Mouse (Mus musculus): ENCODE measurements around the gene Prkra. TPM values are rescaled to one million over a fixed set of nuclear protein-coding genes. Genes with fewer than 3 reads are reported as not detected.

The Prkra gene
- total RNA-seq (2015; ENCODE audit: low replicate concordance), result 2.2 and 6.3 TPM in 2 replicates
- 1.7 TPM in 2 replicates for total RNA-seq (2017; ENCODE audit: low replicate concordance)

DNA sequence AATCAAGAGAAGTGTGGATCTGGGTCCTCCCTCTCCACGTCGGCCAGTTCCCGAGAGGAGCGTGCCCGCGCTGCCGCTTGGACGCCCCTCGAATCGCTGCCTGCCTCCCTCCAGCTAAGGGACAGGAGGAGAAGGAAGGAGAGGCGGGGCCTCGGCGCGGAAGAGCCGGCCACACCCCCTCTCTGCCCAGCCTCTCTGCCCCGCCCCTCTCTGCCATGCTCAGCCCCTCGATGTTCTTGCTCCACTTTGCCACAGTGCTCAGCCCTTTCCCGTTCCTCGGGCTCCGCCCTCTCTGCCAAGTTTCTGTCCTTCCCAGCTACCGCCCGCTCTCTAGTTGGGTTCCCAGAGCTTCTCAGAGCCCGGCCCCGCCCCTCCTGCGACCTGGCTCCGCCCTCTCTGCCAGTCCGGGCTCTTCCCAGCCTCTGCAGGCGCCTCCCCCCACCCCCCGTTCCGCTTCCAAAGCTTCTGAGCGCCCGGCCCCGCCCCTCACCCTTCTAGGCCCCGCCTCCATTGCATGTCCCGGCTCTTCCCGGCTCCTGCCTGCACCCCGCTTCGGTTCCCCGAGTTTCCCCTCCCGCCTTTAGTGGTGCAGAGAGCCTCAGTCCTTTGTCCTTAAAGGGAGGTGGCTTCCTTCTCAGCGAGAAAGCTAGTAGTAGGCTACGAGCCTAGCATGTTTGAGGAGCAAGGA, at the start of gene Prkra, which contains the start of gene Pjvk:
Prkra (minus strand) TSS at position 133 of the 688 bp plus-strand sequence.
Pjvk (plus strand) TSS at position 594 of the 688 bp plus-strand sequence.
- ATAC-seq (replicated peaks; ENCODE audit: low FRiP score, poor library complexity, severe bottlenecking), result peak; percentile 96

- no peak for ATAC-seq (replicated peaks; ENCODE audit: low FRiP score, poor library complexity, severe bottlenecking)
Measured at GRCm38 (mm10) chr2:76695290-76695689, 47.5 kb upstream of the Prkra start.

DNA sequence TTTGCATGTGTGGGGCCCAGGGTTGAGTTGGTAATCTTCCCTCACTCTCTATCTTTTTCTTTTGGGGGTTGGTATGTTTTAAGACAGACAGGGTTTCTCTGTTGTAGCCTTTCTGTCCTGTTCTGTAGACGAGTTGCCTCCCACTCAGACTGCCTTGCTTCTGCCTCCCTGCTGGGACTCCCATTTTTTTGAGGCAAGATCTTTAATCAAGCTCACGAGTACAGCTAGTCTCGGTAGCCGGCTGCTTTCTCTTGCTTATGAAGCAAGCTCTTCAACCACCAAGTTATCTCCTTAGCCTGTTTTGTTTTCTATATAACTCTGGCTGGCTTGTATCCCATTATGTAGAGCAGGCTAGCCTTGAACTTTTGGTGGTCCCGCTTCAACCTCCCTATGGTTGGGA, 46.0 kb upstream of the Prkra start:
- ATAC-seq (replicated peaks; ENCODE audit: low FRiP score, poor library complexity, severe bottlenecking), result no peak

GRCm38 (mm10) chr2:76690436-76691204, 42.8 kb upstream of the Prkra start:
- ATAC-seq (replicated peaks; ENCODE audit: low FRiP score, poor library complexity, severe bottlenecking), result no peak

GRCm38 (mm10) chr2:76688162-76688561, 40.3 kb upstream of the Prkra start:
- no peak for ATAC-seq (replicated peaks; ENCODE audit: low FRiP score, poor library complexity, severe bottlenecking)

GRCm38 (mm10) chr2:76687608-76688007, 39.8 kb upstream of the Prkra start:
- no peak for ATAC-seq (replicated peaks; ENCODE audit: low FRiP score, poor library complexity, severe bottlenecking)

DNA sequence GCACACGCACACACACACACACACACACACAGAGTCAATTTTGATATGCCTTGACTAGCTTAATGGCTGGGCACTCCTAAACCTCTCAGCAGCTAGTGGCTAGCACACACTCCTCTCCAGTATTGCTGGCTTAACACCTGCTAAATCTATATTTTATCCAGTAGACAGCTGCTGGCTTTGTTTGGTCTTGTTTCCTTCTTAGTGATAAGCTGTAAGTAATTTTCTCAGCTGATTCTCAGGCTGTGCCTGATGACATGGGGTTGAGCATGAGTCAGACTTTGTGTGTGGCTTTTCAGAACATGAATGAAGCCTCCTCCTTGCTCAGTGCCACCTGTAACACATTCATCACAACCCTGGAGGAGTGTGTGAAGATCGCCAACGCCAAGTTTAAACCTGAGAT, 39.2 kb upstream of the Prkra start:
- no peak for ATAC-seq (replicated peaks; ENCODE audit: low FRiP score, poor library complexity, severe bottlenecking)

- no peak for ATAC-seq (replicated peaks; ENCODE audit: low FRiP score, poor library complexity, severe bottlenecking)
Measured at GRCm38 (mm10) chr2:76682301-76682700, 34.5 kb upstream of the Prkra start.

DNA sequence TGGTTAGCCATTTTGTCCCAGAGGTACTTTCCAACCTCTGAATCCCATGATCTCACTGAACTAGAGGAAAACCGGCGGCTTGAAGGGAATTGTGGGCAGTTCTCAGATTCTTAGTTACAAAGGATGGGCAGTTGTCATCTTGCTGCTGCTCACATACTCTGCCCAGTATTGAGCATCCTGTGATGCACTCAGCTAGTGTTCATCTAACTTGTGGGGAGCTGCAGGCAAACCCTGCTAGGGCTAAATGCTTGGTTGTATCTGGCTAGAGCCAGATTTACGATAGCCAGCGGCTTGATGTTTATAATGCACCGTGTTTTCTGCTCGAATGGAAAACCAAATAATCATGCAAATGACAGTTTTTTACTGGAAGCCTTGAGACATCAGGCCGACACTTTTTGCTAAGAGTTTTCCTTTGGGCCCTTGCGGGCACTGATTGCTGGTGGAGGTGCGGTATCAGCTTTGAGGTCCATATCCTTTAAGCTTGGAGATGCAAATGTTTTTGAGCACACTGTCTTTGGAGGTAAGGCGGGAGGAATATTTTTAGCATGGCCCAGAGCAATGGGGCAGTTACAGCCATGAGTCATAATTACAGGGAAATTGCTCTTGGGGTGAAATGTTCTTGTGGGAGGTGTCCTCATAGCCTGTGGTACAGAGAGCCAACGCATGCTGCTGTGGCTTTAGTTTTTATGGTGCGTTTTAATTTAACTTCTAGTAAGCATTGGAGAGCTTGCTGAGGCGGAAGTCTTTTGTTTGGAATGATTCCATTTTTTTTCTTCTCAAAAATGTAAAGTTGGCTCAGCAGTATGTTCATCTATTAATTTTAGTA, 28.8 kb upstream of the Prkra start:
- ATAC-seq (replicated peaks; ENCODE audit: low FRiP score, poor library complexity, severe bottlenecking), result no peak

DNA sequence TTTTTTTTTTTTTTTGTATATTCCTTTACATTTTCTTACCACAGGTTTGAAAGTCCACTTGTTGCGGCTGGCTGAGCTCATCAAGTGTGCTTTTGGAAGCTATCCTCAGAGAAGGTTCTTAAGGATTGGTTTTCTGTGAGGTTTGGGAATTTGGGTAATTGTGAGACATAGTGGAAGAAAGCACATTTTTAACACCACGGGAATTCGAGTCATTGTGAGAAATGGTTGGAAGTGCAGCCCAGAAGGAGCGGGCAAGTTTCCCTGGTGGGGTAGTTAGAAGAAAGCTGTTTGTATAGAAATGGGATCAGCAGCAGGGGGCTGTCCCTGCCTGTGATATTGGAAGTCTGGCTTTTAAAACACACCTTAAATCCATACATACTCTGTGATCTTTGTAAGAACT, 28.1 kb upstream of the Prkra start:
- ATAC-seq (replicated peaks; ENCODE audit: low FRiP score, poor library complexity, severe bottlenecking), result no peak

- ATAC-seq (replicated peaks; ENCODE audit: low FRiP score, poor library complexity, severe bottlenecking), result no peak
Measured at GRCm38 (mm10) chr2:76675451-76675850, 27.6 kb upstream of the Prkra start.

- peak; percentile 39; the same call in 1 of the 2 replicates for ATAC-seq (replicated peaks; ENCODE audit: low FRiP score, poor library complexity, severe bottlenecking)
Measured at GRCm38 (mm10) chr2:76674725-76675427, 27.1 kb upstream of the Prkra start, which contains the start of gene Plekha3. Gene Plekha3 (plus strand): TSS chr2:76675281.

DNA sequence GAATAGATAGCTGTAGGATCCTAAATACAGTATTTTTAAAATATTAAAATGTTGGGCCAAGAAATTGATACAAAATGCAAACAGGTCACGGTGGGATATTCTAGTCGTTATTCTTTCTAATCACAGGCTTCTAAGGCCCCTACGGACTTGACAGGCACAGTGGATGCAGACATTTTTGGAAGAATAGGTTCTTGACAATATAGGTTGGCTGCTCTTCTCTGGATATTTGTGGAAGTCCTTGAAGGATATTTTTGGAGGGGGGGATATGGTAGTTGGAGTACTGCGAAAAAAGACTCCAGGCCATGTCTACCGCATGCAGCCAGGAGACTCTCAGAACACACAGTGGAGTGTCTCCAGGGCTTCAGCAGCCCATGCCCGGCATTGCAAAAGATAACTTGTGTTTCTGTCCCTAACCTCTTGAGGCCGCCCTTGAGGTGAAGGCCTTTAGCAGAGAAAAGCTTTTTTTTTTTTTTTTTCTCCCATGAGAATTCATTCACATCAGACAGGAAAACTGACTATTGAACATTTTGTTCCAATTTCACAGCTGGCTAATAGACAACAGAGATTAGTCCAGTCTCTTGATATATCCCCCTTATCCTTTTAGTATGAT, 25.8 kb upstream of the Prkra start:
- 0 out of 2 replicates have a peak, but pooled peaks have one; percentile 60 for ATAC-seq (replicated peaks; ENCODE audit: low FRiP score, poor library complexity, severe bottlenecking)

GRCm38 (mm10) chr2:76672966-76673392, 25.2 kb upstream of the Prkra start, which contains the start of gene Fkbp7:
Gene Fkbp7 (minus strand): TSS chr2:76673116.
- peak; percentile 91 for ATAC-seq (replicated peaks; ENCODE audit: low FRiP score, poor library complexity, severe bottlenecking)

GRCm38 (mm10) chr2:76672134-76672745, 24.4 kb upstream of the Prkra start:
- ATAC-seq (replicated peaks; ENCODE audit: low FRiP score, poor library complexity, severe bottlenecking), result no peak

GRCm38 (mm10) chr2:76671641-76672040, 23.8 kb upstream of the Prkra start:
- ATAC-seq (replicated peaks; ENCODE audit: low FRiP score, poor library complexity, severe bottlenecking), result no peak

DNA sequence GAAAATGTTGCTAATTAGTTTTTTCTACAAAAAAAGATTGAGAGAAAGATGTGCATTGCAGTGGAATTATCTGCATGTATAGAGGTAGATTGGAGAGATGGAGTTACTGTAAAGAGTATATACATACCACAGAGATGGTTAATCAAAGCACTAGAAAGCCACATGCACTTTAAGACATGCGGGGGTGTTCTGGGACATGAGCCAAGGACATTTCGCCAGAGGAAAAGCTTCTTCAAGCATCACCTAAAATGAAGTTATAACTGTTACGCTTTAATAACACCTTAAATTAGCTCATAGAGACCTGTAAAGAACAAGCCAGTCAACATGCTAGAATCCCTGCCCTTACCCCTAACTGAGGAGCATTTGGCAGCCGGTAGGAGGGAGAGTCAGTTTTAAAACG, 19.4 kb upstream of the Prkra start:
- no peak for ATAC-seq (replicated peaks; ENCODE audit: low FRiP score, poor library complexity, severe bottlenecking)

GRCm38 (mm10) chr2:76665531-76665930, 17.7 kb upstream of the Prkra start:
- no peak for ATAC-seq (replicated peaks; ENCODE audit: low FRiP score, poor library complexity, severe bottlenecking)

- ATAC-seq (replicated peaks; ENCODE audit: low FRiP score, poor library complexity, severe bottlenecking), result no peak
Measured at GRCm38 (mm10) chr2:76659419-76659818, 11.6 kb upstream of the Prkra start.
